Mouse (Mus musculus) T-helper 1 cell (primary cell): ENCODE data around the gene Cdpf1.
"Not testable (repeated sequence)": the region's sequence is repeated elsewhere in the genome, so short reads cannot be mapped to it uniquely, and the experiment has no call there.

Experiments
- in situ Hi-C: fragments of 300-600 bp; cut with MboI, MseI; formaldehyde crosslinking; loops from one replicate; pipeline ENCODE4 v1.15.1; 2025; ENCODE audit warnings: high pct_unique_total_duplicates

Cdpf1 gene

DNA sequence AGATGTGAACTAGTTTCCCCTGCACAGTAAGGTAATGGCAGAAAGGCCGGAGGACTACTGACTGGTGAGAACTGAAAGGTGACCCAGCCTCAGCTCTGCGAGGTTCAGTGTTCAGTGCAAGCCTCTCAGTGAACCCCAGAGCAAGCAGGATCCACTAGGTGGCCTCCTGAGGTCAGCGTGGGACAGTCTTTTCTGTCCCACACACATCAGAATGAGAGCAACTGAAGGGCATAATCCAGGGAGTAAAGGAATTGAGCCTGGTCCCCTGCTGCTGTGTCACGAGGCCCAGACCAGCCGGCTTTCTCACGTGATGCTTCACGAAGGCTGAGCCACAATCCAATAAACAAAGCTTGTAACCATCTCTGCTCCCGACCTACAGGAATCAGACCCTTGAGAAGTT, 3.1 kb downstream of the Cdpf1 start:
- in situ Hi-C loops: no loop called here

DNA sequence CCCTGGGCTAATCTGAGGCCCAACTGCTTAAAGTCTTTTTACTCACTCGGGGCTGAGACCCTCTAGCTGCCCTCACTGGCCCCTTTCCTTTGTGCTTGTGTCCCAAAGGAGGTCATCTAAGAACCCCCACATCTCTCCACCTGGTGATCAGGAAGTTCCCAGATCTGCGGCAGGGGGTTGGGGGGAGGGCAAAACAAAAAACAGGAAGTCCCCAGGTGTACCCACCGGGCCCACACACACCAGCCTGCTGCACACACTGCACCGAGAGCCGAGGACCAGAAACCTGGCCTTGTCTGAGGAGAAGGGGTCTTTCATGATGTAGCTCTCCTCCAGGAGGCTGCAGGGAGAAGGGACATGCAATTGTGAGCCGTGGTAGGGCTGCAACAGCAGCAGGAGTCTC, 3.5 kb downstream of the Cdpf1 start:
- in situ Hi-C loops: no loop called here

DNA sequence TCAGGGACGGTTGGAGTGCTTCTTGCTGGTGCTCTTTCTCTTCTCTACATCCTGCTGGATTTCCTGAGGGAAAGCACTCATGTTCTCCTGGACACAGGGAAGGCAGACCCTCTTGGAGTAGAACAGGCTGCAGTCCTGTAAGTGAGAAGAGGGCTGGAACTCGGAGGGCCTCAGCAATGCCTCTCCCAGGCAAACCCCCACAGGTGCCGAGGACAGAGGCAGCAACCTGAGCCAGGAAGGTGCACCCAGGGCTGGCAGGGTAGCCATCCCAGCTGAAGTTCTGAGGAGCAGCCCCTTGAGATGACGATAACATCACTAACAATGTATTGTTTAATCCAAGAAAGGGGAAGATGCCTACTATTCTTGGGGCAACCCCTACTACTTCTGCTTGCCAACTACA, 4.1 kb downstream of the Cdpf1 start:
- in situ Hi-C loops: no loop called here

DNA sequence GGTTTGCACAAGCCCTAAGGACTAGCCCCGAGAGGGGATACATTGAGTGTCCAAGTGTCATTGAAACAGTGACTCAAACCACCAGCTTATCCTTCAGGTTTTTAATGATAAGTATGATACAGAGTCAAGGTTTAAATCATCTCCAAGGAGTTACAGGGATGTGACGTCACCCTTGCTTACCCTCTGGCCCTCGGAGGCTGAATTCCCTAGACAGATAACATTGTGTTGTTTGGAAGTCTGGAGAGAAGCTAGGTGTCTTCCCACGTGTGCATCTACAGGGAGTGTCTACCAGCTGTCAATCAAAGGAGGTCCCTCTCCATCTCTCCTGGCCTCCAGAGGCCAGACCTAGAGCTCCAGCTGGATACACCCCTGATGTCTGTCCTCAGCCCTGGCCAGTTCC, 4.6 kb downstream of the Cdpf1 start:
- in situ Hi-C loops: no loop called here

DNA sequence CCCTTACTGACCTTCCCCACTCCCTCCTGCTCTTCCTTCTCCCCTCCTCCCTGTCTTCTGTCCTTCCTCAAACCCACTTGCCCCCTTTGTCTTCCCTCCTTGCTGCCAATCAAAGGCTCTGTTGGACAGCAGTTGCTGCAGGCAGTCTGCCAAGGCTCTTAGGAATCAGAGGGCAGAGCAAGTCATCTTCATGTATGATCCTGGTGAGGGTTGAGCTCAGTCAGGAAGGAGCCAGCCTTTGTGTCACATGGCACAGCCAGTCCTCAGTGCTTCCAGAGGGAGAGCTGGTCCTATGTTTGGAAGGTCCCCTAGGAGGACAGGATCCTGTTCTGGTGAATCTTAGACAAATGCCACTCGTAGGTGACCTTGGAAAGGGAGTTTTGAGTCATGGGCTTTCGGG, 8.6 kb downstream of the Cdpf1 start:
- in situ Hi-C loops: no loop called here

DNA sequence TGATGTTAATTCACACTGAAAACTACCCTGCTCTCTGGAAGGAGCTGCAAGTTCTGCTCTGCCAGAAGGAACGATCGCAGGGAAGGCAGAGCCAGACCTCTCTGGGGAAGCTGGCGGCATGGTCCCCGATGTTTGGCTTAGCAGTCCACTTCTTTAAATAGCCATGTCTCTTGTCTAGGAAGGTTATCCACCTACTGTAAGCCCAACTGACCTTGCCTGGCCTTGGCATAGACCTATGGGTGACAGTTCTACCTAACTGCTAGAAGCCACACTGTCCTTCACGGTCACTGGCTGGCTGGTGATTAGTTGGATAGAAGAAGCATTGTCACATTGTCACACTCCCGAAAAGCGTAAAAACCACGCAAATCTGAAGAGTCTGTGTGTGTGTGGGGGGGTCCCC, 12.8 kb downstream of the Cdpf1 start:
- in situ Hi-C loops: no loop called here

DNA sequence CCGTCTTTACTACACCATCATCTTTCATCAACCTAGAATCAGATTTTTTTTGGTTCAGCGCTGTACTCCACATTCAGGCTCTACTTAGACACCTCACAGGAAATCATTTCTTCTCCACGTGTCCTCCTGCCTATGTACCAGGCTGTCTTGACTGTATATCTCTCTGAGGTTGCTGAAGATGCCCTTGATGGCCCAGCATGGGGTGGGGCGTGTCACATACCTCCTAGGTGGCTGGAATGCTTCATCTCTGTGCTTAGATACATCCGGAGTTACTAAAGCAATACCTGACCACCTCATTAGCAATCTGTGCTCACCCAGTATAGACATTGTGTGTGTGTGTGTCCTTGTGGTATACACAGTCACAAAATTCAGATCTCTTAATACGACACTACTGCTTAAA, 16.0 kb downstream of the Cdpf1 start:
- in situ Hi-C loops: no loop called here

DNA sequence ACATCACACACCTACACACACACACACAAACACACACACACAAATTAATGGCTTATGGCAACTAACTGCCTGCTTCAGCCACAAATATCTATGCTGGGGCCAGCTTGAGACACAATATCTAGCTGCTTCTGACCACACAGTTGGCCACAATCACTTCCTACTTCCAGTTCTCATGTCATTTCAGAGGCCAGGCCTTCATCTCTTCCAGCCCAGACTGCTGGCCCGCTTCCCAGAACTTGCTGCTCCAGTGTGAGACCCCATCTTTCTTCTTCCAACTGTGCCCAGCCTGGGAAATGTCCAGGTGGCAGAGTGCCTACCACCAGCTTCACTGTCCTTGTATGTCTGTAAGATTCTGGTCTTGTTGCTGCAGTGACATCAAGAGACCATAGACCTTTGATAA, 18.7 kb downstream of the Cdpf1 start:
- in situ Hi-C loops: no loop called here

DNA sequence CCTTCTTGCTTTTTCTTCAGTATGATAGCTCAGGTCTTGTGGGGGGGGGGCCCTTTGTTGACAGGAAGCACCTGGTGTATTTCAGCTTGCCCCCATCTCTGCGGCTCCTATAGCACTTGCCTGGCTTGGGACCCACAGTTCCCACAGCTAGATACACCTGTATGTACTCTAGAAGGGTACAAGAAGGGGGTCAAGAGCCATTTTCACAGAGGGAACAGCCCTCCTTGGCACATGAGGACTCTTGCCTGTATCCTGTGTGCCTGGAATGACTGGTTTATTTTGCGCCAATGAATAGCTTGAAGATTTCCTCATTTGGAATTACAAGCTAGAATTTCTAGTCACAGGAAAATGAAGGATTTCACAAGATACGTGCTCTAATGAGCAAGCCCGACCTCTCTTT, 20.0 kb downstream of the Cdpf1 start:
- in situ Hi-C loops: no loop called here

DNA sequence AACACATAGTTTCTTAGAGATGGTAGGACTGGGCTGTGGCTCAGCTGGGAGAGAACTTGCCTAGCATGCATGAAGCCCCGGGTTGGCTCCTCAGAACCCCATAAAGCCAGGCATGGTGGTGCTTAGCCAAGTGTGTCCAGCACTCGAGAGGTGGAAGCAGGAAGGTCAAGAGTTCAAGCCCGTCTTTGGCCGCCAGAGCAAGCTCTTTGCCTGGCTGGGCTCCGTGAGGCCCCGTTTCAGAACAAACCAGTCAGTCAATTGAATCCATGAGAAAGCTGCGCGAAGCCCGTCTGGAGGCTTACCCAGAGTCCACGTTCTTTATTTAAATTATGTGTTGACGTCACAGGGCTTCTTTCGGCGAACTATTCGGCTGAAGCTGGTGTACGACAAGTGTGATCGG, 22.9 kb downstream of the Cdpf1 start:
- in situ Hi-C loops: loop anchor here (10.0 kb wide), 1 partner anchor 796 kb away; no protein-coding TSS in a partner anchor

DNA sequence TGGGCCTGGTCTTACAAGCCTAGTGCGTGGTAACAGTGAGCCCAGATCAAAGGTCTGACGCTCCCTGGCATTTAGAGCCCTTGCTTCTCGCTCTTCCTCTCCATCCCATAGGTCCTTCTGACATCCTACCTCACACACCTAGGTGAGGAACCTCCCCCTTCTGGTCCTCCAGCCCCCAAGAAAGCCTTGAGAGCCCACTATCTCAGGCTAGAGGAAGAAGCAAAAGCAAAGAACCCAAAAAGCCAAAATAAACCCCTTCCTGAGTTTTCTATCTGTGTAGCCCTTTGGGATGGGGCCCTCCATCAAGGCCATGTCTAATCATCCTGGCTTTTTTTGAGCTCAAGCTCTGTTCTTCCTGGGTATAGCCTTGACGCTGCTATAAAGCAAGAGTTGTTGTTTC, 23.4 kb downstream of the Cdpf1 start:
- in situ Hi-C loops: loop anchor here (10.0 kb wide), 1 partner anchor 797 kb away; no protein-coding TSS in a partner anchor

DNA sequence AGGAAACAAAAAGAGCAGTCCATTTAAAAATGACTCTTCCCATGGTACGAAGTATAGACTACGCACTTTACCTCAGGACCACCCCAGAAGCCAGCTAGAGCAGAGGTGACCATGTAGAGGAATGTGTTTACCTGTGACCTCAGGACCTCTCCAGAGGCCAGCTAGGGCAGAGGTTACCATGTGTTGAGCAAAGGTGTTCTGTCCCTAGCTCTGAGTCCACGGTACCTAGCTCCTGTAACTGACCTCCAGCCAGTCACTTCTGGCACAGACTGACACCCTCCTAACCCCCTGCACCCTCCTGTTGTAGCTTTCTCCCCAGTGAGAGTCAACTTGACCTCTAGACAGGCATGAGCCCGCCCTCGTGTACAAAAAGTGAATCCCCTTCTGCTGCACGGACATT, 24.0 kb downstream of the Cdpf1 start:
- in situ Hi-C loops: loop anchor here (10.0 kb wide), 1 partner anchor 797 kb away; no protein-coding TSS in a partner anchor

DNA sequence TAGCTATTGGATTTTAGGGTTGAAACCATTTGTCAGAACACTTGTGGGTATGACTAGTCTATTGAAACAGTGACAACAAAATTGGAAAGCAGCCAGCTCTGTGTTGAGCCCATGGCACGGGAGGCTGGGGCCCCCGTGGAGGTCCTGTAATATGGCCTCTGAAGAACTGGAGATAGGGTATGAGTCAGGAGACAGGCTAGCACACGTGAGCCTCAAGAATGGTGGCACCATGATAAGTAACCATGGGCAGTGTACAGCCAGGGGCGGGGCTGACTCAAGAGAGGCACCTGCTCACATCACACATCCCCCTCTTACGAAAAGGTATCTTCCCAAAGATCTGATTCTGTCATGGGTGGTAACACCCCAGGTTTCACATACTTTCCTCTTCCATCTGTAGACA, 24.8 kb downstream of the Cdpf1 start:
- in situ Hi-C loops: loop anchor here (10.0 kb wide), 1 partner anchor 798 kb away; no protein-coding TSS in a partner anchor

DNA sequence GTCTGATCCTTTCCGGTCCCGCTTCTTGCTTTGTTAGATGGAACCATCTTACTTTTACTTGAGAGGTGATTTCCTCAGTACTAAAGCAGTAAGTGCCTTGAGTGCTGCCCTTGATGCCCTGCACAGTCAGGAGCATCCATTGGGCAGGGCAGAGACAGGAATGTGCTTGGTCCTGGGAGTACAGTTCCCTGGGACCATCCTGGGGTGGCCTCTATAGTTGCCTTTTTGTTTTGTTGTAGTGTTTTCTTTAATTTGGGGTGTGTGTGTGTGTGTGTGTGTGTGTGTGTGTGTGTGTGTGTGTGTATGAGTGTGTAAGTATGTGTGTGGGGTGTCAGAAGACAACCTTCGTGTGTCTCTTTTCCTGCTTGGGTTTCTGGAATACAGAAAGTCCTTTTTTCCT, 27.2 kb downstream of the Cdpf1 start:
- in situ Hi-C loops: loop anchor here (10.0 kb wide), 1 partner anchor 800 kb away; no protein-coding TSS in a partner anchor

DNA sequence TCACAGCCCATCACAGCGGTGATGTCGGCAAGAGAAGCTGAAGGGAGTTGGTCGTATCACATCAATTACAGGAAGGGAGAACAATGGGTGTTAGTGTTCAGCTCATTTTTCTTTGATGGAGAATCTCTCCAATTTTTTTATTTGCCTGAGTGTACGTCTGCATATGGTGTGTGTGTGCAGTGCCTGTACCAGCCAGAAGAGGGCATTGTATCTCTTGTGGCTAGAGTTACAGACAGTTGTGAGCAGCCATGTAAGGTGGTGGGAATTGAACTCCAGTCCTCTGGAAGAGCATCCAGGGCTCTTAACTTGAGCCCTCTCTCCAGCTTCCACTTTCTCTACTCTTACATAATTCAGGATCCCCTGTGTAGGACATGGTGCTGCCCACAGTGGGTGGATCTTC, 28.4 kb downstream of the Cdpf1 start:
- in situ Hi-C loops: loop anchor here (10.0 kb wide), 1 partner anchor 802 kb away; no protein-coding TSS in a partner anchor

DNA sequence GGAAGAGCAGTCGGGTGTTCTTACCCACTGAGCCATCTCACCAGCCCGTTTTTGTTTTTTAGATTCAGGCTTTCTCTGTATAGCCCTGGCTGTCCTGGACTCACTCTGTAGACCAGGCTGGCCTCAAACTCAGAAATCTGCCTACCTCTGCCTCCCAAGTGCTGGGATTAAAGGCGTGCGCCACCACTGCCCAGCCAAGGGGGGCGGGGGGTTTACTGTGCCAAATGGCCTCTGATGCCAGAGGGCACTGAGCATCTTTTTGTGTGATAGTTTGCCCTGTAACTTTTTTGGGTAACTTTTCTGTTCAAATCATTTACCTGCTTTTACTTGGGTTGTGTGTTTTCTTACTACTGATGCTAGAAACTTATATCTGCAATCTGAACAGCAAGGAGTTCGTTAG, 32.6 kb downstream of the Cdpf1 start:
- in situ Hi-C loops: not testable (repeated sequence)

DNA sequence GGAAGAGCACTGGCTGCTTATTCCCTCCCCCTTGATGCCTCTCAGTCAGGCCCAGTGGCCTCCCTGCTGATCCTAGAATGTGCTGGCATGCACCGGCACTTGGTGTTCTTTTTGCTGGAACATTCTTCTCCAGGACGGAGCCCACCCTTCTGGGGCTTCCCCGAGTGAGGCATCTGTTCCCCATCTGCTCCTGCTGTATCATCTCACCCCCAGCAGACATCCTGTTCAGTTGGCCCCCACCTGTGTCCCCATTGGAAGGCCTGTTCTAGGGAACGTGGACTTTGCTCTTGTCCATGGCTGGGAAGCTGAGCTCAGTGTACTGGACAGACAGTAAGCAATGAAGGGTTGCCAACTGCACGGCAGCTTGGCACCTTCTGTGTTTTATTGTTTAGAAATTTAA, 34.7 kb downstream of the Cdpf1 start:
- in situ Hi-C loops: no loop called here

DNA sequence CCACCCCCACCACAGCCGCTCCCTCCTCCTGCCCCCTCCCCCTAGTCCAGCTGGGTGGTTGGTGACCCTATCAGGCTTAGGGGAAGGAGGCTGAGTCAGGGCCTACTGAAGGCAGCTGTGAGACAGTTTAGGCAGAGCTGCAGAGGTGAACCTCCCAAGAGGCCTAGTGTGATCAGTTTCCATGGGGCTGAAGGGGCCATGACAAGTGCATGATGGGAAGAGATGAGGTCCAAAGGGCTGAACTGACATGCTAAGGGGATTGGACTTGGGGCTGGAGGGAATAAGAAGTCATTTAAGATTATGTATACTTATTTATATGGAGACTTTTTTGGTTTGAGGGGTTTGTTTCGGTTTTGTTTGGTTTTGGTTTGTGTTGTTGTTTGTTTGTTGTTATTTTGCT, 35.3 kb downstream of the Cdpf1 start:
- in situ Hi-C loops: no loop called here

DNA sequence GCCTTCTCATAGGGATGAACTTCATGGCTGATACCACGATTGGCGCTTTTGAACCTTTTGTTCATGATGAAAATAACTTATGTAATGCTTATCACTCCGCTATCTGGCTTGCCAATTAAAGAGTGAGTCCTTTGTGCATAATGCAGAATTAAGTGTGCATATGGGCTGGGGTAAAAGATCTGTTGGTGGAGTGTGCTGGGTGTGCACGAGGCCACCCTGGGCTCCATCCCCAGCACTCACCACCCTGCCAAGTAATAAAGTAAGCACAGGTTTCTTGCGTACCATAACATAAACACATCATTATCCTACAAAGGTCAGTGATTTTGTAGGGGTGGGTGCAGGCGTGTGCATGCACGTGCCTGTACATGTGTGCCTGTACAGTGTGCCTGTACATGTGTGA, 36.5 kb downstream of the Cdpf1 start:
- in situ Hi-C loops: no loop called here

DNA sequence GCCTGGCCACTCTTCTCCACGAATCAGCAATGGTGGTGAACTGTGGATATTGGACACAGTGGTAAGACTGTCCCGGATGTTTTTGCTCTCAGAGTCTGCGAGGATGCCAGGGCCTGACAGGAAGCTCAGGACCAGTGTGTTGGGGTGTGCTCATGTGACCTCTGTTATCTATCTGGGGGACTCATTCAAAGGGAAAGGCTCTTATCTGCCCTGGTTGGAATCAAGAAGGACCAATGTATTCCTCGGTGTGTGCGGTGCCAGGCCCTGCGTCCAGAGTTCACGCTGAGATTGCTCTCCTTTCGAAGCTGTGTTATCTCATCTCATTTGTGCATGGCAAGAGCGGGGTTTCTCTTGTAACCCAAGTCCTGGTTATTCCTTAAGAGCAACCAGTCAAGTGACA, 37.1 kb downstream of the Cdpf1 start:
- in situ Hi-C loops: loop anchor here (5.0 kb wide), 1 partner anchor 762 kb away; no protein-coding TSS in a partner anchor

DNA sequence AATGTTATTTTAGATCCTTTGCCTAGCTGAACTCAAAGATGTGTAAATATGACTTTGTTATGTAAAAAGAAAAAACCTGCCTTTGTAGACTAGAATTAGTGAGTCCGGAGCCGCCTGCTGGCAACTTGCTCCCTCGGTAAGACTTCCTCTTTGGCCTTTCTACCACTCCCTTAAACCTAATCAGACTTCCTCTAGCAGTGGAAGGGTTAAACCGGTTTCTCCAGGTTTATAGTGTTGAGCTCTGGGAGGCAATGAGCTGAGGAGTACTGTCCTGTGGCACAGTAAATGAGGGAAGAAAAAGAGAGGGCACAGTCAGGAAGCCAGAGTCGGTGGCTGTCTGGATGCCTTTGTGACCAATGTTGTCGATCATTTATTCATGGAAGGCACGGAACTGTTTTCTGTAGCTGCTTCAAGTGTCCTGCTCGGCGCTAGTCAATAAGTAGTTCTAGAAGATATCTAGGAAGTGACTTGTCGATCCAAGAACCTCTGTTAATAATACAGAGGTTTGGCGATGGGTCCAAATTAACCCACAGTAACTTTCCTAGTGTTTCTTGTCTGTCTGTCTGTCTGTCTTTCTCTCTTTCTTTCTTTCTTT, 39.3 kb downstream of the Cdpf1 start:
- in situ Hi-C loops: loop anchor here (5.0 kb wide), 1 partner anchor 760 kb away; no protein-coding TSS in a partner anchor

DNA sequence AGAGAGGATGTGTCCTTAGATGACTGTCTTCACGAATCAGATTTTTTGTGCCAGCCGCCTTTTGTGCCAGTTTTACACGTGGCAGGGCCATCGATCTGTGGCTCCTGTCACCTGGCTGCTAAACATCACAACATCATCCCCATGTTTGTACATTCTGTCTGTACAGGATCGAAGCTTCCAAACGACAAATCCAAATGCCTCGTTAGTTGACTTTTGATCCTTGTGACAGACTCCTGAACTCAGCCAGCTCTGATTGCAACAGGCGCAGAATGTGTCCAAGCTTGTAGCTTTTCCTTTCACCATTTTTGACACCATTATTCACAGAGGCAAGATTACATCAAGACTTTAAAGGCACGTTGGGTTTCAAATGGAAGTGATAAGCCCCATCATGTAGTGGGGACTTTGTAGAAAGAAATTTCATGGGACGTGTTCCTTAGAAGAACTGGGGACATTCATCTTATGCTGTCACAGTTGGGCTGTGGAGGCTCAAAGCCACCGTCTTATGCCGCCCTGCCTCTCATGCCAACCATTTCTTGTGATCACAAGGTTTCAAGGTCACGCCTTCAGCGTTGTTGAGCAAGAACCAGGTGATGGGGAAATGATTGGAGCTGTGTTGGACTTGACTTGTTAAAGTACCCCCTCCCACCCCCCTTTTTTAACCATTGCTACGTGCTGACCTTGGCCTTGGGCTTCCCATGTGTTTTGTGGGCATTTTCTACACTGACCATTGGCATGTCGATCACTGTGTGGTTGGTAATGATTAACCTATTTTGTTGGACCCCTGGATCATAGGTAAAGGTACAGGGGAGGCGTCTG, 40.0 kb downstream of the Cdpf1 start:
- in situ Hi-C loops: loop anchor here (5.0 kb wide), 1 partner anchor 759 kb away; no protein-coding TSS in a partner anchor

DNA sequence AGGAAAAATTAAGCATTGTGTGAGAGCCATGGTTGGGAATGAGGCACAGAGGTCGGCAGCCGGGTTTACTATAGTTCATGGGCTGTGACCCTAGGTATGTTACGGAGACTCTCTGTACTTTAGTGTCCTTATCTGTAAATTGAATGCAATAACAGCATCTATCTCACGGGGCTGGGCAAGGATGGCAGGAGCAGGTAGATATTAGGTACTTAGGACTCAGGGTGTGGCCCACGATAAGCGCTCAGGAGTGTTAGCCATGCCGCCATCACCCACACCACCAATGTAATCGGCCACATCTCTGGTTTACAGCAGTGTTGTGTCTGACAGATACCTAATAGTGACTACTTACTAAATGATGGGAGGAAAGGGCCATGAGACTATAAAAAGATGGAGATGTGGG, 42.5 kb downstream of the Cdpf1 start:
- in situ Hi-C loops: no loop called here
